Mouse (Mus musculus) macrophage (primary cell): ENCODE data around the gene Slc45a1. TPM values are rescaled to one million over a fixed set of nuclear protein-coding genes. Genes with fewer than 3 reads are reported as not detected.
A peak's percentile ranks its signal among the peaks of the same experiment; 100 is the strongest.

Experiments used
- H3K27ac ChIP-seq: fragments of 350-480 bp; formaldehyde crosslinking; 2 replicates; pipeline ENCODE4 v1.9.0; 2021
- H3K36me3 ChIP-seq: fragments of 350-480 bp; formaldehyde crosslinking; 2 replicates; pipeline ENCODE4 v1.9.0; 2021; ENCODE audit errors: inconsistent target
- H3K4me3 ChIP-seq: fragments of 350-480 bp; formaldehyde crosslinking; 2 replicates; pipeline ENCODE4 v1.9.0; 2021; ENCODE audit errors: inconsistent target
- H3K79me2 ChIP-seq: fragments of 350-480 bp; formaldehyde crosslinking; 2 replicates; pipeline ENCODE4 v1.9.0; 2021; ENCODE audit errors: inconsistent target
- WGBS: methylation state at CpG from one replicate; pipeline ENCODE4 v1.1.7; 2026; ENCODE audit warnings: inconsistent platforms; ENCODE audit not compliant: missing documents; 5-methylcytosine and 5-hydroxymethylcytosine counted together
- polyA plus RNA-seq: library from polyadenylated mRNA; stranded (reverse); fragments of 250-400 nt; gene quantifications from 3 replicates; pipeline ENCODE4 v1.2.4, GENCODE M21; 2018; ENCODE audit warnings: inconsistent platforms

Slc45a1 gene
- polyA plus RNA-seq, 1 experiment from 2014 or later, result not detected

DNA sequence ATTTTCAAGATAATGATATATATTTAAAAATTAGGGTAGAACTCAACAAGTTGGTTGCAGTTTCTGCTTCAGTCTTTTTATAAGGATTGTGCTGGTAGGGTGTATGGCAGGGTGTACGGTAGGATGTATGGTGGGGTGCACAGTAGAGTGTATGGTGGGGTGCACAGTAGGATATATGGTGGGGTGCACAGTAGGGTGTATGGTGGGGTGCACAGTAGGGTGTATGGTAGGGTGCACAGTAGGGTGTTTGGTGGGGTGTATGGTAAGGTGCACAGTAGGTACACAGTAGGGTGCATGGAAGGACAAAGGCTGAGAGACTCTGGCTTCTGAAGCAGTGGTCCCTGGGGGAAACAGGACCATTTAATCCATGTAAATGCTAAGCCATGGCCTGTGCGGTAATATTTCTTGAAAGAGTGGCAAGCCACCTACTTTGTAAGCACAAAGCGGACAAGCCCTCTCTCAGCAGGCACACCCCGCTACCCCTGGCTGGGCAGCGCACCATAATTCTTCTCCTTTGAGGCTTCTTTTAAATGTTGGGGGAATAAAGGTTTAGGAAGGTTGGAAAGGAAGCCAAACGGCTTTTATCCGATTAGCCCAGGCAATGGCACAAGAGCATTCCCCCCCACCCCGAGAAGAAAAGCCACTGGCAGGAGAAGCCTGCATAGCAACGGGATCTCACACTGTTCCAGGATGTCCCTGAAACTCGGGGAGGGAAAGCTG, 25.3 kb upstream of the Slc45a1 start:
- 75% methylated on average over 9 of the region's 10 CpGs for WGBS
- no peak overlapping the region for H3K27ac ChIP-seq
- H3K36me3 ChIP-seq, result no peaks in the 10 kb centered on the region

DNA sequence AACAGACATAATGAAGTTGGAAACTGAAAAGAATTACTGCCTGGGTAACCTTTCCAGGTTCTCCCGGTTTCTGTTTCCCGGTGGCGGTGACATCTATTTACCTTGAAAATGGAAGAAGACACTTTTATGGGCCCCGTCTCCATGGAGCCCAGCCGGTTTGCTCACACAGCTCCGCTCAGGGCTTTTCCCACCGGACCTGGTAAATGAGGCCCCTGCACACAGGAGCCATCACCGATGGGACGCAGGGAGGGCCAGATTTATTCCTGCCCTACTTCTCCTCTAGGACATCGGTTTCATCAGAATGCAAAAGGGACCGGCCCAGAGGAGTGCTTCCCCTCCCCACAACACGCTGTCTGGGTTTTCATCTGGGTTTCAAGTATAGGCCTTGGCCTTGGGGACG, 24.1 kb upstream of the Slc45a1 start:
- 93% methylated on average over 13 of the region's 13 CpGs for WGBS
- H3K36me3 ChIP-seq, result no peaks in the 10 kb centered on the region
- H3K79me2 ChIP-seq, result no peaks in the 10 kb centered on the region
- H3K27ac ChIP-seq, result no peak overlapping the region
- H3K4me3 ChIP-seq, result no peak overlapping the region

More for the DNA sequence above, 25.3 kb upstream of the Slc45a1 start:
- Histone ChIP-seq H3K4me3 (no peak overlapping the region), H3K79me2 (no peaks in the 10 kb centered on the region)

DNA sequence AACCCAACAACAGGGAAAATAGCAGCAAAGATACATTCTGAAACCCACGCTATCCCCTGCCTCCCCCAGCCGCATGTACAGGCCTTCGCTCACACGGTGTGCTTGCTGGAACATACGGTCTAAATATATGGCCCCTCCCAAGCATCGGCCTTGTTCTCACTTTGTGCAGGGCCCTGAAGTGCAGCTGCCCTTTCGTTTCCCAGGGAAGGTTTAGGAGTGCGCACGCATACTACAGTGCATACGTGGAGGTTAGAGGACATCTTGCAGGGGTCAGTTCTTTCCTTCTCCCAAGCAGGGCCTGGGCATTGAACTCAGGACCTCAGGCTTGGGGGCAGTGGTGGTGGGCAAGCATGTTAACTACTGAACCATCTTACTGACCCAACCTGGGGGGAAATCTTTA, 23.3 kb upstream of the Slc45a1 start:
- Histone ChIP-seq H3K36me3 (no peaks in the 10 kb centered on the region), H3K27ac (no peak overlapping the region), H3K4me3 (no peak overlapping the region), H3K79me2 (no peaks in the 10 kb centered on the region)
- WGBS, result over 99% methylated on average over 9 of the region's 10 CpGs

DNA sequence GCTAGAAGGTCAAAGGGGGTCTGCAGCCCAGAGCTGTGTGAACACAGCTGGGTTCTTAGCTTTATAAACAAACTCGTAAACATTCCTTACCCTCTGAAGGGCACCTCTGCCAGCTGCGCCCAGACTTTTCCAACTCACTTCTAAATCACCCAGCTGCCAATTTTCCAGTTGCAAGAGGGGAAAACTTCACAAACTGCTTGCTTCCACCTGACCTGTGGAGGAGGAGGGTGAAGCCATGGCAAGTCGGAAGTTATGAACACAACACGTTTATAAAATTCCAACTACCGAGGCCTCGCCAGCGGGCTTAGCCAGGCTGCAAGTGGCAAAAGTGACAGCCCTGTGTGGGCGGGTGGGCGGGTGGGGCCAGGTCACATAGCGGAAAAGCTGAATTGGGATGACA, 13.8 kb upstream of the Slc45a1 start:
- 98% methylated on average over 10 of the region's 10 CpGs for WGBS
- Histone ChIP-seq H3K36me3 (no peaks in the 10 kb centered on the region), H3K79me2 (no peaks in the 10 kb centered on the region), H3K27ac (no peak overlapping the region), H3K4me3 (no peak overlapping the region)

DNA sequence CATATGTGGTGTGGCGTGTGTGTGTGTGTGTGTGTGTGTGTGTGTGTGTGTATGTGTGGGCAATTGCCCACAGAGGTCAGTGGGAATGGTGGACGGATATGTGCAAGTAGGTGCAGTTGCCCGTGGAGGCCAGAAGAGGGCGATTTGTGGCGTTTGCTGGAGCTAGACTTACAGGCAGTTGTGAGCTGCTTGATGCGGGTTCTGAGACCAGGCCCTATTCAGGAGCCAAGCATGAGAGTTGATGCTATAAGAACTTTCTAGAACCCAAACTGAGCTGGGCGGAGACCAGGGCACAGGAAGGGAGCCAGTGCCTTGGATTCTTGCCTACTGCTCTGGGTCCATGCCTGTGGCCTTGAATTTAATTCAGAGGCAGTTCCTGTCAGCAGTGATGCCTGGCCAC, 12.8 kb upstream of the Slc45a1 start:
- no peaks in the 10 kb centered on the region for H3K36me3 ChIP-seq
- WGBS, result 86% methylated on average over 6 of the region's 7 CpGs
- H3K4me3 ChIP-seq, result no peak overlapping the region
- no peak overlapping the region for H3K27ac ChIP-seq
- no peaks in the 10 kb centered on the region for H3K79me2 ChIP-seq

DNA sequence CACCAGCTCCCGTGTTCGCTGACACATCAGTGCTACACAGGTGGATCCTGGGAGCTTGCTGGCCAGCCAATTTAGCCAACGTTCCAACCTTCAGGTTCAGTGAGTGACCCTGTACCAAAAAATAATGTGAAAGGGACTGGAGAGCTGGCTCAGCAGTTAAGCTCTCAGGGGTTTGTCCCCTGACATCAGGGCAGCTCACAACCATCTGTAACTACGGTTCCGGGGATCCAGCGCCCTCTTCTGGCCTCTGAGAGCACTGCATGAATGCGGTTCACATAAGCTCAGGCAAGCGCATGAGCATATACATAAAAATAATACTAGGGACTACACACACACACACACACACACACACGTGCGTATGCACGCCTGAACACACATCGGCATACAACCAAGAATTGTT, 11.2 kb upstream of the Slc45a1 start:
- no peaks in the 10 kb centered on the region for H3K79me2 ChIP-seq
- H3K27ac ChIP-seq, result no peak overlapping the region
- WGBS, result 57% methylated on average over 12 of the region's 12 CpGs
- H3K36me3 ChIP-seq, result no peaks in the 10 kb centered on the region
- no peak overlapping the region for H3K4me3 ChIP-seq

DNA sequence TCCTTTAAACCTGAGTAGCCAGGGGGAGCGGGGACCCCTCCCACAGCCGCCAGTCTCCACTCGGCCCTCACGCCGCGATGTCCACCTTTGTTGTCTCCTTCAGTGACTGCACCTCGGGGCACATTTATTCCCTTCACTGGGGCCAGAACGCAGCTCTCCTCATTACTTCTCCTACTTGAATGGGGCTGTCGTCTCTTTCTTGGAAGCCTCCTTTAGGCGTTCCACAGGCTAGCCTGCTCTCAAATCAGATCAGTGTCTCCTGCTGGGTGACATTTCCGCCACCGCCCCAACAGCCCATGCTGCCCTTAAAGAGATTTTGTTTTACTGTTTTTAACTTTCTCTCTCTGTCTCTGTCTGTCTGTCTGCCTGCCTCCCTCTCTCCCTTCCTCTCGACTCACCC, 9.9 kb upstream of the Slc45a1 start:
- Histone ChIP-seq H3K27ac (no peak overlapping the region), H3K36me3 (no peaks in the 10 kb centered on the region), H3K4me3 (no peak overlapping the region), H3K79me2 (no peaks in the 10 kb centered on the region)
- 14% methylated on average over 13 of the region's 13 CpGs for WGBS

DNA sequence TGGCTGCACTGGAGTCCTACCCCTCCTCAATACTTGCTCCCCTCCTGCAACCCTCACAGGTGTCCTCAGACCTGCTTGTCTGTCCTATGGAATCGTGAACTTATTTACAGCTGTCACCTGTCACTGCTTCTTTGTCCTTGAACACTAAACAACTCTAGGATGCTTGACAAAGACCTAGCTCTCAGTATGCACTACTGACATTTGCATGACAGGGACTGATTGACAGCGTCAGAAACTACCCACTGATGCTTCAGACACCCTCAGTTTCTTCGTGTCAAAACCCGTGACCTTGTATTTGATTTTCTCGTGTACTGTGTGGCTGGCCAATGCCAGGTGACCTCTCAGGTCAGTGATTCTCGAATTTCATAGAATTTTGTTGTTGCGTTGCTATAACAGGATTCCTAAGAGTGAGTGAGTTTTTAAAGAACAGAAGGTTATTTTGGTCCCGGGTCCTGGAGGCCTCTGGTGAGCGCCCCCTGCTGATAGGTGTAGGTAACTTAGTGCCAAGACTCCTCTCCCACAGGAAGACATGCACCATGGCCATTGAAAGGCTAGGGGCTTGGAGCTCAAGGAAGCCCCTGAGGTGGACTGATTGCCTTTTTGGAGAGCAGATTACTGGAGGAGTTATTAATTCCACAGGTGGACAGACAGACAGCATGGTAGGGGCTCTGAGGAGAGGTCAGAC, 8.1 kb upstream of the Slc45a1 start:
- no peak overlapping the region for H3K4me3 ChIP-seq
- H3K27ac ChIP-seq, result no peak overlapping the region
- no peaks in the 10 kb centered on the region for H3K79me2 ChIP-seq
- 85% methylated on average over 9 of the region's 9 CpGs for WGBS
- no peaks in the 10 kb centered on the region for H3K36me3 ChIP-seq

DNA sequence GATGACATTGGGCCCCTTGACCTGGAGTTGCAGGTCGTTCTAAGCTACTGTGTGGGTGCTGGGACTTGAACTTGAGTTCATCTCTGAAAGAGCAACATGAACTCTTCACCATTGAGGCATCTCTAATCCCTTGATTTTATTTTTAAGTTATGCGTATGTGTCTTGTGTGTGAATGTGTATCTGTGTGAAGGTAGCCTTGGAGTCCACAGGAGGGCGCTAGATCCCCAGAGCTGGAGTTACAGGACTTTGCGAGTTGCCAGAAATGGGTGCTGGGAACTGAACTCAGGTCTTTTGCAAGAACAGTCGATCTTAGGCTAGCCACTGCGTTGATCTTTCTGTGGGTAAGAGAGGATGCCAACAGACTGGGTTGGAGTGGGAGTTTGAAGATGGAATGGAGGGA, 4.5 kb upstream of the Slc45a1 start:
- no peak overlapping the region for H3K4me3 ChIP-seq
- 82% methylated on average over 6 of the region's 6 CpGs for WGBS
- no peak overlapping the region for H3K27ac ChIP-seq
- H3K36me3 ChIP-seq, result no peaks in the 10 kb centered on the region
- H3K79me2 ChIP-seq, result no peaks in the 10 kb centered on the region

DNA sequence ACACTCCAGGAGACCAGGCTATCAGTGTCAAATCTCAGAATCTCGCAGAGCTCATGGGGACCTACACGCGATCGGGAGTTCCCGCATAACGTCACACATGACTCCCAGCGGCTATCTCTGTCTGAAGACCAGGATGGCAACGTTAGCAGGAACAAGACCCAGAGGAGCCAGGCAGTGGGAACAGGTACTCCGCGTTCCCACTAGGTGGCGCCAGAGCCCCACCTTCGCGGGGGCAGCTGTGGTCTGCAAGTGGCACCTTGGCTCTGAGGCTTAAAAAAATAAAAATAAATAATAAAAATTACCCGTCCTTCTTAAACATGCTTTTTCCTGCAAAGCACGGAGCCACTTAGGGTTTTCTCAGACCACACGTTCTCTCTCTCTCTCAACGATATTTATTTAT, 4.0 kb upstream of the Slc45a1 start:
- Histone ChIP-seq H3K36me3 (no peaks in the 10 kb centered on the region), H3K27ac (no peak overlapping the region), H3K4me3 (peak overlapping the region; percentile 10; the same call in 1 of the 2 replicates), H3K79me2 (no peaks in the 10 kb centered on the region)
- 7% methylated on average over 15 of the region's 17 CpGs for WGBS

DNA sequence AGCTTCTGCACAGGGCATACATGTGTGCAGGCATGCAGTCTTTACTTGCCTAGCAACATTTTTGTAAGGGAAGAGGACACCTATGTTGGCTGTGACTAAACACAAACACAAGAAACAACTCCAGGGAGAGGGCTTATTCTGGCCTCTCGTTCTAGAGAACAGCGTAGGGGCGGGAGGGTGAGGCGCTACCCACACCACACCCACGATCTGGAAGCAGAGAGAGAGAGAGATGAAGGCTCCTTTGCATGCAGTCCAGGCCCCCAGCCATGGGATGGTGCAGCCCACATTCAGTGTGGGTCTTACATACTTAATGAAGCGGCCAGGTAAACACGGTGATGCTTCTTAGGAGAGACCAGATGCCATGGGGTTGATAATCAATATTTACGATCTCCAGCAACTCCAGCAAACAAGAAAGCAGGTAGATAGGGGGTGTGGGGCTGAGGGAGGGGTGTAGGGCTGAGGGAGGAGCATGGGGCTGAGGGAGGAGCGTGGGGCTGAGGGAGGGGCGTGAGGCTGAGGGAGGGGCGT, 1.2 kb upstream of the Slc45a1 start:
- no peak overlapping the region for H3K27ac ChIP-seq
- H3K4me3 ChIP-seq, result no peak overlapping the region
- WGBS, result 49% methylated on average over 8 of the region's 11 CpGs
- no peaks in the 10 kb centered on the region for H3K79me2 ChIP-seq
- no peaks in the 10 kb centered on the region for H3K36me3 ChIP-seq

DNA sequence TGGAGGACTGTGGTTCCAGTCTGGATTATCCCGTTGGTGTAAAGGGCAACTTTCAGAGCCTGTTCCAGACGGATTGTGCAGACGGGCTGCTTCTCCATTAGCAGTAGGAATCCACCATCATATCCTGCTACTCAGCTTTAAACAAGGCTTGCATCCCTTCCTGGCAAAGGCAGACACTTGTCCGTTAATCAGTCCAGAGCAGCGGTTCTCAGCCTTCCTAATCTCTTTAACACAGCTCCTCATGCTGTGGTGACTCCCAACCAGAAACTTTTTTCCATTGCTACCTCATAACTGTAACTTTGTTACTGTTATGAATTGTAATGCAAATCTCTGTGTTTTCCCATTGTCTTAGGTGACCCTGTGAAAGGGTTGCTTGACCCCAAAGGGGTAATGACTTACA, 2.6 kb downstream of the Slc45a1 start:
- Histone ChIP-seq H3K4me3 (no peak overlapping the region), H3K27ac (no peak overlapping the region), H3K79me2 (no peaks in the 10 kb centered on the region), H3K36me3 (no peaks in the 10 kb centered on the region)
- WGBS, result 90% methylated on average over 5 of the region's 5 CpGs

DNA sequence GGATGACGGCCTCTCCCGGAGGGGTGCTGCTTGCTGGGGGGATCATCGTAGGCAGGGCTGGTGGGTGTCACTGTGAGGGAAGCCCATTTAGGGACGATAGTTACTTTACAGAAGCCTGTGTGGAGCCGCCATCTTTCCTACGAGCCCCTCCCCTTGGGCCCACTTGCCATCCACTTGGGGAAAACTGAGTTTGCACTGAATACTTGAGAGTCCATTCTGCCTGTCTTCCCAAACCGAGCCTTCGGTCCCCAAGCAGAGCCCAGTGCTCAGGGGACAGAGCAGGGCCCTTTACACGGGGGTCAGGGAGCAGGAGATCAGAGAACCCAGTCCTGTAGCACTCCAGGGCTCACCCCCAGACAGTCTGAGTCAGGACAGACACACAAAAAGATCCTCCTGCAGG, 7.7 kb downstream of the Slc45a1 start:
- 97% methylated on average over 9 of the region's 9 CpGs for WGBS
- no peak overlapping the region for H3K4me3 ChIP-seq
- no peak overlapping the region for H3K27ac ChIP-seq
- no peaks in the 10 kb centered on the region for H3K36me3 ChIP-seq
- no peaks in the 10 kb centered on the region for H3K79me2 ChIP-seq

DNA sequence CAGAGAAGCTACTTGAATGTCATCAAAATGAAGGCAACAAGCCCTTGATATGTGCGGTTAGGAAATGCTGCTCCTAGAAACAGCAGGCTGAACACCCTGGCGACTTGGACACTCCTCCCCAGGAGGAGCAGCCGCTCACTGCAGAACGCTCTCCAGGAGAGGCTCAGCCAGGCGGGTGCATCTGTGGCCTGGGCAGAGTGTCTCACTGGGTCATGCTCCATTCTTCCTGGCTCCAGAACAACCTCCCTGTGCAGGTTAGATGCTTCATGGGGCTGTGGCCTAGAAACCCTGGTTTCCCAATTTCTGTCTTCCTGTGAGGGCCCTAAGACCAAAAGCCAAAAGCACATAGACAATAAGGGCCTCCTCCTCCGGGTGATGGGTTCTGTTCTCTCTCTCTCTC, 15.3 kb downstream of the Slc45a1 start:
- WGBS, result 93% methylated on average over 5 of the region's 6 CpGs
- no peak overlapping the region for H3K4me3 ChIP-seq
- no peak overlapping the region for H3K27ac ChIP-seq
- no peaks in the 10 kb centered on the region for H3K36me3 ChIP-seq
- H3K79me2 ChIP-seq, result no peaks in the 10 kb centered on the region

DNA sequence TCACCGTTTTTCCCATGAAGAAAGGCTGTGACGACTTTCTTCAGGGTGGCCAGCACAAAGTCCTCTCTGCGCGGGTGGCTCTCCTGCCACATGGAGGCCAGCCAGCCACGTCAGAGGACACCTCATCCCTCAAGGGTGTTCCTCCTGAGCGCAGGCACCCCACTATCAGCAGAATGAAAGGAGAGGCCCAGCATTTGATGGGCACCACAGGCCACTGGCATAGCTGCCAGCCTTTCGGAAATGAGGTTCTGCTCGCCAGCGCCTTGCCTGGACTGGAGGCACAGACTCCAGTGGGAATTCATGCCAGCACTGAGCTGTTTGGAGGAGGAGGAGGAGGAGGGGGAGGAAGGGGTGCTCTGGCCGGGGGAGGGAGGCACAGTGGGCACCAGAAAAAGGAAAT, 16.4 kb downstream of the Slc45a1 start:
- H3K79me2 ChIP-seq, result no peaks in the 10 kb centered on the region
- no peaks in the 10 kb centered on the region for H3K36me3 ChIP-seq
- no peak overlapping the region for H3K27ac ChIP-seq
- no peak overlapping the region for H3K4me3 ChIP-seq
- WGBS, result 81% methylated on average over 10 of the region's 10 CpGs
